Mouse (Mus musculus) stomach, embryonic 16.5 days (tissue): Measurements from ENCODE around the gene Calm1. TPM values are rescaled to one million over a fixed set of nuclear protein-coding genes. Genes with fewer than 3 reads are reported as not detected.

ENCODE experiments used
- ATAC-seq: fragments of 200-750 bp; cut with Nextera tagmentation; 2 replicates; pipeline ENCODE4 v1.8.0; 2017; ENCODE audit warnings: moderate number of reproducible peaks, moderate TSS enrichment; ENCODE audit not compliant: insufficient read depth, low FRiP score
- H3K27ac ChIP-seq: fragments of 300-500 bp; sonication (generic); 2 replicates; pipeline ENCODE4 v1.5.1; 2014; ENCODE audit warnings: low read length
- H3K27me3 ChIP-seq: fragments of 300-500 bp; sonication (generic); 2 replicates; pipeline ENCODE4 v1.6.1; 2014; ENCODE audit warnings: low read length, control low read depth, mixed read lengths; ENCODE audit not compliant: control insufficient read depth, insufficient read depth
- H3K36me3 ChIP-seq: fragments of 300-500 bp; sonication (generic); 2 replicates; pipeline ENCODE4 v1.6.1; 2014; ENCODE audit warnings: low read length; ENCODE audit not compliant: control insufficient read depth, insufficient read depth
- H3K4me1 ChIP-seq: fragments of 300-500 bp; sonication (generic); 2 replicates; pipeline ENCODE4 v1.6.1; 2014; ENCODE audit warnings: low read length, control low read depth, mixed read lengths; ENCODE audit not compliant: control insufficient read depth, insufficient read depth
- H3K4me2 ChIP-seq: fragments of 300-500 bp; sonication (generic); 2 replicates; pipeline ENCODE4 v1.6.1; 2014; ENCODE audit warnings: low read depth, low read length, mixed read lengths
- H3K4me3 ChIP-seq: fragments of 300-500 bp; sonication (generic); replicated peaks from 2 replicates; pipeline ENCODE4 v1.5.1; 2014; ENCODE audit warnings: mild to moderate bottlenecking, low read length
- H3K9ac ChIP-seq: fragments of 300-500 bp; sonication (generic); 2 replicates; pipeline ENCODE4 v1.6.1; 2014; ENCODE audit warnings: low read length
- H3K9me3 ChIP-seq: fragments of 300-500 bp; sonication (generic); replicated peaks from 2 replicates; pipeline ENCODE4 v1.6.1; 2016; ENCODE audit warnings: low read length, control low read depth; ENCODE audit not compliant: control insufficient read depth
- WGBS: fragments of 180-500 bp; shearing (Covaris S2); extraction: QIAGEN DNeasy Blood & Tissue Kit; methylation state at CpG from one replicate; pipeline ENCODE4 v1.1.7; 2014; 5-methylcytosine and 5-hydroxymethylcytosine counted together
- polyA plus RNA-seq: library from polyadenylated mRNA; unstranded; fragments of >200 nt; fragmentation: Nextera tagmentation; extraction: Ambion mirVana; gene quantifications from 2 replicates; pipeline ENCODE4 v1.2.1, GENCODE M21; 2015

Calm1 gene
- polyA plus RNA-seq, 1 experiment from 2014 or later: 1,693 TPM

DNA sequence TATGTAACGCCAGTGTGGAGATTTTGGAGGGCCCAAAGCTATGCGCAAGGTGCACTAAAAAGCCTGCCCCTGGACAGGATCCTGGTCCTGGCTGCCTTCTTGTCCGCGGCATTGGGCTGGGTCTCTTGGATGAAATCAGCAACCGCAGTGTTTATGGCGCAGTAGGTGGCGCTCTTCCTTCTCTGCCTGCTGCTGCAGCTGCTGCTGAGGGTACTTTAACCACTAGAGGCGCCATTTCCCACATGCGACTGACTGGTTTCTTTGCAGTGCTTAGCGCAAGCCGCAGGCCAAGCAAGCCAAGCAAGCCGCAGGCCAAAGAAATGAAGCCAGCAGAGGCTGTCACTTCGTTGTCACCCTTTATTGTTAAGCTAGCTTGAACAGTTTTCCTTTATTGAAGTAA, 2.6 kb downstream of the Calm1 start:
- Histone ChIP-seq H3K36me3 (peaks cover 10% of the 10 kb centered on the region), H3K27me3 (no peaks in the 10 kb centered on the region), H3K9ac (peak overlapping the region; percentile 55; the same call in 1 of the 2 replicates), H3K4me1 (peaks cover 15% of the 10 kb centered on the region), H3K4me2 (peak overlapping the region; percentile 68), H3K9me3 (no peaks in the 10 kb centered on the region), H3K27ac (0 out of 2 replicates have a peak overlapping the region, but pooled peaks have one; percentile 37), H3K4me3 (peak overlapping the region; percentile 85)
- under 1% methylated on average over 13 of the region's 13 CpGs for WGBS
- peak; percentile 37; the same call in 1 of the 2 replicates for ATAC-seq

DNA sequence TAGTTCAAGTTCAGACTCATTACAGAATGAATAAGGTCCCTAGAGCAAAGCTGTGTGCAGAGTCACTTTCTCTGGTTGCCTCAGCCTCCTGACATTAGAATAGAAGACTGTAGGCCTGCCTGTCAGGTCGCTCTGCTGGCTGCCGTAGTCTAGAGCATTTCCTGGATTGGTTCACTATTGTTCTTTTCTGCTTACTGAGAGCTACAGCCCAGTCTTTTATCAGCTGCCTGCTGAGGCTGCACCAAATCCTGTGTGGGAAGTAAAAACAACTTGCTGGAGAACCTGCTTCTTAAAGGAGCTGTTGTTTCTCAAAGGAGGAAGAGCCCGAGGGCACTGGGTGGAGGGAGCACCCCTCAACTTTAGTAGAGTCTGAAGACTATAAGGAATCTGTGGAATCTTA, 4.5 kb downstream of the Calm1 start:
- no peaks in the 10 kb centered on the region for H3K27me3 ChIP-seq
- peak overlapping the region; percentile 44; the same call in 1 of the 2 replicates for H3K27ac ChIP-seq
- no peak overlapping the region for H3K4me3 ChIP-seq
- WGBS: 64% methylated on average over 3 of the region's 3 CpGs
- H3K36me3 ChIP-seq: peaks cover 17% of the 10 kb centered on the region
- no peak overlapping the region for H3K4me2 ChIP-seq
- H3K4me1 ChIP-seq: peaks cover 13% of the 10 kb centered on the region
- H3K9me3 ChIP-seq: no peaks in the 10 kb centered on the region
- ATAC-seq: no peak
- H3K9ac ChIP-seq: no peak overlapping the region

DNA sequence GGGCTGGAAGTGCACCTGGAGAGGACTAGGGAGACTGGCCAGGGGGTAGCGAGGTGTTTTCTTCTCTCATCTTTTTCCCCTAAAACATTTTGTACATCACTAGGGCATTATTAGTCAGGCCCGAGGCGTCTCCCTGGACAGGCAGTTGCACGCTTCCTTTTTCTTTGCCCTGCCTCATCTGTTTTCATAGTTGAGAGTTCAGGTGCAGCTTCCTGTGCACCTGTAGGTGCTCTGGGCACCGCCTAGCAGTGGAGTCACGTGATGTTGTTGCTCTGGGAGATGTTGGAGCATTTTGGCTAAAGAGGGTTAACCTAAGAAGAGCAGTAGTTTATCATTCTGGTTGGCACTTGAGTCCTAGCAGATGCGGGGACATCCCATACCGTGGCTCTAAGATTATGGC, 5.9 kb downstream of the Calm1 start:
- Histone ChIP-seq H3K9ac (no peak overlapping the region), H3K27me3 (no peaks in the 10 kb centered on the region), H3K27ac (no peak overlapping the region), H3K4me1 (peaks cover 13% of the 10 kb centered on the region), H3K36me3 (peaks cover 17% of the 10 kb centered on the region), H3K9me3 (no peaks in the 10 kb centered on the region), H3K4me3 (no peak overlapping the region), H3K4me2 (no peak overlapping the region)
- ATAC-seq: no peak
- 83% methylated on average over 8 of the region's 8 CpGs for WGBS

DNA sequence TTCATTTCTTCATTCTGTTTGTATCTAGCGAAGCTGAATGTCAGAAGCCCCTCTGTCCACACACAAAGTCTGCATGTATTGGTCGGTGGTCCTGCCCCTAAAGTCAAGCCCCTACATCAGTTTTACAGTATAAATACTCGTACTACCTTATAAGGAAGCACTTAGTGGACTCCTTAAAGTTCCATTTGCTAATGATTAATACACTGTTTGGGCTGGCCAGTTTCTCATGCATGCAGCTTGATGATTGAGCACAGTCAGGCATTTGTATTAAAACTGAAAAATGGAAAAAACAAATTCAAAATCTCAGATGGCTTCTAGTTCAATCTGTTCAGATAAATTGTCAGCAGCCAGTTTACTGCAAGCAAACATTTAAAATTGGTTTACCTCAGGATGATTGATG, 7.3 kb downstream of the Calm1 start:
- WGBS: 70% methylated on average over 3 of the region's 3 CpGs
- Histone ChIP-seq H3K4me1 (peaks cover 23% of the 10 kb centered on the region), H3K9me3 (no peaks in the 10 kb centered on the region), H3K36me3 (peaks cover 17% of the 10 kb centered on the region), H3K4me3 (no peak overlapping the region), H3K27ac (no peak overlapping the region), H3K4me2 (no peak overlapping the region), H3K9ac (no peak overlapping the region), H3K27me3 (no peaks in the 10 kb centered on the region)
- ATAC-seq: no peak

DNA sequence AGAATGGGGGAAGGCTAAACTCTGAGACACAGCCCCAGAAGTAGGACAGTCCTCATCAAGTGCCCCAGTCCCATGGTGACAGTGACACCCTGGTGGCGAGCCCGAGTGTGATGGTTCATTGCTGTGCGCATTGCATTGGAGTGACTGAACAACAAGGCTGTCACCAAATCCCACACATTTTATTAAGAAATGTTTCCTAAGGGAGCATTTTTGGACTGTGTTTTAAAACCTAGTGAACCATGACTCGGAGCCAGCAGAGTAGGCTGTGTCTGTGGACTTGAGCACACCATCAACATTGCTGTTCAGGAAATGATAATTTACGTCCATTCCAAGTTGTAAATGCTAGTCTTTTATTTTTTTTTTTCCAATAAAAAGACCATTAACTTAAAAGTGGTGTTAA, 7.7 kb downstream of the Calm1 start:
- no peak overlapping the region for H3K27ac ChIP-seq
- no peaks in the 10 kb centered on the region for H3K9me3 ChIP-seq
- WGBS: 87% methylated on average over 5 of the region's 5 CpGs
- no peak for ATAC-seq
- no peaks in the 10 kb centered on the region for H3K27me3 ChIP-seq
- H3K4me2 ChIP-seq: no peak overlapping the region
- H3K9ac ChIP-seq: no peak overlapping the region
- no peak overlapping the region for H3K4me3 ChIP-seq
- peaks cover 17% of the 10 kb centered on the region for H3K36me3 ChIP-seq
- peaks cover 24% of the 10 kb centered on the region for H3K4me1 ChIP-seq

DNA sequence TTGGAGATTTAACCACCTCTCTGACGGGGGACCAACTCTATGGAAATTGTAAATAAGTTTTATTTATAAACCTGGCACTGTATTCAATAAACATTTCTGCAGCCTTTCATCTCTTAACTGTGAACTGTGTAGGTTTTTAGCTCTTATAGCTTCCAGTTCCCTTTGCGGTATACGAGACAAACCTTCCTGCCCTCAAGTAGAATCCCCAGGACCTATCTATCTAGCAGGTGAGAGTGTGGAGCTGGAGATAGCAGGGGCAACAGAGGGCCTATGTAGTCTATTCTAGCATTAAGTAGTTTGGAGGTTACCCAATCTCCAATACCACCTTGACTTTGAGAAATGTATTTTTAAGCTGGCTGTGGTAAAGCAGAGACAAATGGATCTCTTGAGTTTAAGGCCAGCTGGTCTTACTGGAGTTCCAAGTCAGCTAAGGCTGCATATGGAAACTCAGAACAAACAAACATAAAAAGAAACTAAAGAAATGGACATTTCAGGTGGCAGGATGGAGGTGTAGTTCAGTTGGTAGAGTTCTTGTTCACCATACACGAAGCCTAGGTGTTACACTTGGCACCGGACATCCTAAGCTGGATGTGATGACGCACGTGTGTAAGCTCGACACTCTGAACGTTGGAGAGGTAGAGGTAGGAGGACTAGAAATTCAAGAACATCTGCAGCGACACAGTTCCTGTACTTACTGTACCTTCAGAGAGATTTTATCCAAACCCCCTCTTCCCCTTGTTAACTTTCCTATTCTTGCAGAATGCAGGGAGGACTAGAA, 10.7 kb downstream of the Calm1 start:
- no peak overlapping the region for H3K9ac ChIP-seq
- no peak overlapping the region for H3K4me2 ChIP-seq
- no peaks in the 10 kb centered on the region; the same call in 1 of the 2 replicates for H3K9me3 ChIP-seq
- peaks cover 15% of the 10 kb centered on the region for H3K4me1 ChIP-seq
- peaks cover 11% of the 10 kb centered on the region for H3K36me3 ChIP-seq
- WGBS: 80% methylated on average over 10 of the region's 10 CpGs
- H3K4me3 ChIP-seq: no peak overlapping the region
- H3K27ac ChIP-seq: peak overlapping the region; percentile 89
- ATAC-seq: no peak
- H3K27me3 ChIP-seq: no peaks in the 10 kb centered on the region

DNA sequence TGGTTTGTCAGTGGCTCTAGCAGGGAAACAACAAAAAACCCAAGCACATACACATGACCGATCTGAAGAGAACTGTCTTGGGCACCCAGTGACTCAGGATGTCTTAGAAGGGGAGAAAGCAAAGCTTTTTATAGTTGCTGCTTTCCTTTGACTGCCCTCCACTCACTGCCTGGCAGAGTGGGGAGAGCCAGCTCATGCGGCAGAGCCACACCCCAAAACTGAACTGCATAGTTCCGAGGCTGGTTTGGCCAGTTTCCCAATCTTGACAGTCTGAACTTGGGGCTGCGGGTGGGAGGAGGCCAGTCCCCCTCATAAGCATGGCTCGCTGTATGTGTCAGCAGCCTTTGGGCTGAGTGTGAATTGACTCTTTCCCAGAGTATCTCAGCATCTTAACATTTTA, 11.7 kb downstream of the Calm1 start:
- Histone ChIP-seq H3K4me1 (peaks cover 15% of the 10 kb centered on the region), H3K9me3 (no peaks in the 10 kb centered on the region; the same call in 1 of the 2 replicates), H3K27me3 (no peaks in the 10 kb centered on the region), H3K27ac (peak overlapping the region; percentile 89), H3K36me3 (peaks cover 11% of the 10 kb centered on the region), H3K9ac (peak overlapping the region; percentile 14; the same call in 1 of the 2 replicates), H3K4me3 (no peak overlapping the region), H3K4me2 (no peak overlapping the region)
- 22% methylated on average over 5 of the region's 5 CpGs for WGBS
- peak; percentile 85 for ATAC-seq

DNA sequence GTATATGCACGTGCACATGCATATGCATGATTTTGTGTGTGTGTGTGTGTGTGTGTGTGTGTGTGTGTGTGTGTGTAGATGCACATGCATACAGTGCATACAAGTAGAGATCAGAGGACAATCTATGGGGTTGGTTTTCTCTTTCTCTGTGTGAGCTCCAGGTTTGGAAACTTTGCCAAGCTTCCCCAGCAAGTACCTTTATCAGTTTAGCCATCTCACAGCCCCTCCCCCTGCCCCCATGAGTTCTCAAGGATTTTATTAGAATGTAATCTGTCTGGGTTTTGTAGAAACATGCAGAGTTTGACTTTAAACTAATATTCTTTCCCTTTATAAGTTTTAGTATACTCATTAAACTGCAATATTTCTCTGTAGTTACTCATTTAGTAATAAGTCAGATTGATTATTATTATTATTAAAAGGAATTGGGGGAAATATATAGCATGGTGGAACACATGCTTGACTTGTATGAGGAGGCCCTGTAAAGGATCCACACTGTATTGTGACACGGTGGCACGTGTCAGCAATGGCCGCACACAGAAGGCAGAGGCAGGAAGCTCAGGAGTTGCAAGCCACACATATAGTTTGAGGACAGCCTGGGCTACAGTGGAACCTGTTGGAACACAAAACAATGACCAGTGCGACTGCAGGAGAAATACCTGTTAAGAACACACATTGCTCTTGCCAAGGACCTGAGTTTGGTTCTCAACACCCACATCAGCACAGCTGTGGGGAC, 12.4 kb downstream of the Calm1 start:
- no peak; the same call in 1 of the 2 replicates for ATAC-seq
- Histone ChIP-seq H3K4me3 (no peak overlapping the region), H3K9ac (no peak overlapping the region), H3K4me2 (no peak overlapping the region), H3K27ac (peak overlapping the region; percentile 89), H3K4me1 (peaks cover 15% of the 10 kb centered on the region), H3K36me3 (peaks cover 9% of the 10 kb centered on the region), H3K27me3 (no peaks in the 10 kb centered on the region), H3K9me3 (no peaks in the 10 kb centered on the region; the same call in 1 of the 2 replicates)
- 81% methylated on average over 5 of the region's 5 CpGs for WGBS

DNA sequence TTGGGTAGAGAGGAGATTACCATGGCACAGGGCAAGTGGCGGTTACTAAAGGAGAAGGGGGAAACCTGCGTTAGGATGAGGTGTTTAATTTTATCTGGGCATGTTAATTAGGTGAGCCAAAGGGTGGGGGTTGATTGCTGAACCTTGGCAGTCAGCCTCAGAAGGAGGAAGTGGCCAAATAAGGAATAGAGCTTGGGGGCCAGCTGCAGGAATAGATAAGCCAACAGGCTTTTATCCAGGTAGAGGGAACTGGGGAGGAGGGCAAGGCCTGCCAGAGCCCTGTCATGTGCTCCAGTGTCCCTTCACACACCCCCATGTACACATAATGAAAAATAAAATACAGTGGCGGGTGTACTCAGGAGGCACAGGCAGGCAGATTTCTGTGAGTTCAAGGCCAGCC, 13.2 kb downstream of the Calm1 start:
- Histone ChIP-seq H3K4me2 (no peak overlapping the region), H3K27me3 (no peaks in the 10 kb centered on the region), H3K27ac (peak overlapping the region; percentile 4; the same call in 1 of the 2 replicates), H3K4me1 (peaks cover 15% of the 10 kb centered on the region), H3K9me3 (no peaks in the 10 kb centered on the region; the same call in 1 of the 2 replicates), H3K4me3 (no peak overlapping the region), H3K36me3 (0 out of 2 replicates have a peak, but pooled peaks cover 6% of the 10 kb centered on the region), H3K9ac (no peak overlapping the region)
- 43% methylated on average over 3 of the region's 3 CpGs for WGBS
- ATAC-seq: peak; percentile 66; the same call in 1 of the 2 replicates
